Mouse (Mus musculus): ENCODE results near the gene B230307C23Rik. TPM values are rescaled to one million over a fixed set of nuclear protein-coding genes. Genes with fewer than 3 reads are reported as not detected.
"Not testable (repeated sequence)": the region's sequence is repeated elsewhere in the genome, so short reads cannot be mapped to it uniquely, and the experiment has no call there.

Gene B230307C23Rik
- 1 to 10 TPM; 4.5 to 5.2 TPM for total RNA-seq (2021)
- long read RNA-seq, experiment 1, partial matches to known transcripts, result 0 of 8 reads
- long read RNA-seq, experiment 1, other reads (novel, unspliced or antisense), result 6 of 8 reads
- long read RNA-seq, experiment 2, partial matches to known transcripts, result 0 of 2 reads
- long read RNA-seq, experiment 2, other reads (novel, unspliced or antisense), result 2 of 2 reads

- DNase-seq (ENCODE audit: low spot score), result peak; percentile 84
Observed at GRCm38 (mm10) chr16:97996616-97997382, at the start of gene B230307C23Rik. Gene B230307C23Rik, plus strand, starts transcription at chr16:97997315.

- DNase-seq (ENCODE audit: low spot score), result no peak
Observed at GRCm38 (mm10) chr16:97948836-97949235, 48.3 kb upstream of the B230307C23Rik start.

GRCm38 (mm10) chr16:97950061-97950460 lies 47.1 kb upstream of the B230307C23Rik start:
- DNase-seq (ENCODE audit: low spot score), result no peak

- DNase-seq (ENCODE audit: low spot score), result no peak
Observed at GRCm38 (mm10) chr16:97952371-97952770, 44.7 kb upstream of the B230307C23Rik start.

- DNase-seq (ENCODE audit: low spot score), result no peak
Observed at GRCm38 (mm10) chr16:97952801-97953200, 44.3 kb upstream of the B230307C23Rik start.

GRCm38 (mm10) chr16:97953300-97953699 lies 43.8 kb upstream of the B230307C23Rik start:
- DNase-seq (ENCODE audit: low spot score), result no peak

- no peak for DNase-seq (ENCODE audit: low spot score)
Observed at GRCm38 (mm10) chr16:97956011-97956410, 41.1 kb upstream of the B230307C23Rik start.

GRCm38 (mm10) chr16:97957626-97958025 lies 39.5 kb upstream of the B230307C23Rik start:
- no peak for DNase-seq (ENCODE audit: low spot score)

GRCm38 (mm10) chr16:97958401-97958973 lies 38.6 kb upstream of the B230307C23Rik start:
- DNase-seq (ENCODE audit: low spot score), result no peak

GRCm38 (mm10) chr16:97960348-97960747 lies 36.8 kb upstream of the B230307C23Rik start:
- DNase-seq (ENCODE audit: low spot score), result no peak

- no peak for DNase-seq (ENCODE audit: low spot score)
Observed at GRCm38 (mm10) chr16:97961381-97962150, 35.5 kb upstream of the B230307C23Rik start.

GRCm38 (mm10) chr16:97962151-97962948 lies 34.8 kb upstream of the B230307C23Rik start, which contains the start of the genes C2cd2 and Zbtb21:
Gene C2cd2, minus strand, starts transcription at chr16:97962598.
Gene Zbtb21, minus strand, starts transcription at chr16:97962622.
- DNase-seq (ENCODE audit: low spot score), result peak; percentile 96

- no peak for DNase-seq (ENCODE audit: low spot score)
Observed at GRCm38 (mm10) chr16:97963956-97964540, 33.1 kb upstream of the B230307C23Rik start.

- DNase-seq (ENCODE audit: low spot score), result no peak
Observed at GRCm38 (mm10) chr16:97977277-97977676, 19.8 kb upstream of the B230307C23Rik start.

- DNase-seq (ENCODE audit: low spot score), result no peak
Observed at GRCm38 (mm10) chr16:97977722-97978121, 19.4 kb upstream of the B230307C23Rik start.

- DNase-seq (ENCODE audit: low spot score), result no peak
Observed at GRCm38 (mm10) chr16:97981362-97981761, 15.8 kb upstream of the B230307C23Rik start.

GRCm38 (mm10) chr16:97984589-97984988 lies 12.5 kb upstream of the B230307C23Rik start:
- DNase-seq (ENCODE audit: low spot score), result no peak

GRCm38 (mm10) chr16:97991517-97991916 lies 5.6 kb upstream of the B230307C23Rik start:
- no peak for DNase-seq (ENCODE audit: low spot score)

GRCm38 (mm10) chr16:97992477-97992876 lies 4.6 kb upstream of the B230307C23Rik start:
- DNase-seq (ENCODE audit: low spot score), result not testable (repeated sequence)

- peak; percentile 12 for DNase-seq (ENCODE audit: low spot score)
Observed at GRCm38 (mm10) chr16:97995849-97996615, 1.1 kb upstream of the B230307C23Rik start.

Measured in gastrocnemius, adult 18-20 months (tissue).